Mouse (Mus musculus): Measurements from ENCODE around the gene Itga2b. TPM values are rescaled to one million over a fixed set of nuclear protein-coding genes. Genes with fewer than 3 reads are reported as not detected.

The Itga2b gene
- polyA plus RNA-seq, 1 experiment from 2014 or later, result 5.8 TPM

DNA sequence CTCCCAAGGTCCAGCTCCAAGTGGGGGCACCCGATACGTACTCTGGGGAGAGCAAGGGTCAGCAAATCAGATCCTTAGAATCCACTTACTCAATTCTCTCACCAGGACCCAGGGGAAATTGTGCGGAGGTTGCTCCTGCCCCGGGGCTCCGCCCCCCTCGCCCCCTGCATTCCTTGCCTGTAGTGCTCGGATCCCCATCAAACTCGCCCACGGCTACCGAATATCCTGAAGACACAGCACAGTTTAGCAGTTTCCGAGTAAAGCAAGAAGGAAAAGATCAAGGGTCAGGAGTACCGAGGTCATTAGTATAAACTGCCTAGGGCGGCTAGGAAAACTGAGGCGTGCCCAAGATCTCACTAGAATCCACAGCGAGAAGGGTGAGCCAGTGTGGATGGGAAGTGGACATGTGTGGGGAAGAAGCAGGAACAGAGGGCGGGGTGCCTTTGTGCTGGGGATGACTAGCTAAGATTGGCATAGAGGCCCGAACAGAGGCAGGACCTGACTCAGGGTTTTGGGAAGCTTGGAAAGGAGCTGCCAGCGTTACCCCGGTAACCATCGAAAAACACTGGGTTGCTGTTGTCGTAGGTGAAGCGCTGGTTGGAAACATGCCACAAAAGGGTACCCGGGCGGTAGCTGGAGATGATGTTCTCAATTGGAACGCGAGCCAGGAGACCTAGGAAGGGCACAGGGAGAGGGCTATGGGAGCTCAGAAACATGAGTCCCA lies 4.0 kb downstream of the Itga2b start:
- peak overlapping the region; percentile 21; the same call in 1 of the 2 replicates for H3K4me2 ChIP-seq (replicated peaks; ENCODE audit: low read depth, low read length)
- H3K27ac ChIP-seq (ENCODE audit: low read depth, low read length), result no peak overlapping the region
- no peaks in the 10 kb centered on the region for H3K27me3 ChIP-seq (ENCODE audit: control insufficient read depth, insufficient read depth, low read length)
- no peak for ATAC-seq (ENCODE audit: low FRiP score, low TSS enrichment)
- H3K36me3 ChIP-seq (ENCODE audit: control insufficient read depth, insufficient read depth, low read length), result no peaks in the 10 kb centered on the region
- WGBS, result 12% methylated on average over 26 of the region's 26 CpGs
- H3K9me3 ChIP-seq (ENCODE audit: control insufficient read depth, low read length), result no peaks in the 10 kb centered on the region
- peaks cover 15% of the 10 kb centered on the region; the same call in 1 of the 2 replicates for H3K4me1 ChIP-seq (ENCODE audit: control insufficient read depth, insufficient read depth, low read length)
- H3K9ac ChIP-seq (ENCODE audit: low read depth, low read length), result no peak overlapping the region
- no peak overlapping the region for H3K4me3 ChIP-seq (ENCODE audit: low read length)

DNA sequence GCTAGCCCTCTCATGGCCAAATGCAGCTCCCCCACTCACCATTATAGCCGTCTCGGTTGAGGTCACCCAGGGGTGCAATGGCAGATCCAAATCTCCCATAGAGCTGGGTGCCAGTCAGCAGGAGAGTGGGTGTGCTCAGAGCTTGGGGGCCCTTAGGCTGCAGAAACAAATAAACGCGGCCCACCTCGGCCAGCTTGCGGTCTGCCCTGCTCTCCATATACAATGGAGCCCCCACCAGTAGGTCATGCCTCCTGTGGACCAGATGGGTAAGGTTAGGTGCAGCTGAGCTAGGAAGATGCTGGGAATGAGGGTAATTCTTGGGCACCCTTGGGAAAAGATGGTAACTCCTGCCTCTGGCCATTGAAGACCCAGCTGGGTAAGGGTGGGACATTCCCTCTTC lies 5.0 kb downstream of the Itga2b start:
- Histone ChIP-seq H3K36me3 (ENCODE audit: control insufficient read depth, insufficient read depth, low read length) (no peaks in the 10 kb centered on the region), H3K27ac (ENCODE audit: low read depth, low read length) (no peak overlapping the region), H3K9ac (ENCODE audit: low read depth, low read length) (no peak overlapping the region), H3K9me3 (ENCODE audit: control insufficient read depth, low read length) (no peaks in the 10 kb centered on the region), H3K4me1 (ENCODE audit: control insufficient read depth, insufficient read depth, low read length) (peaks cover 15% of the 10 kb centered on the region; the same call in 1 of the 2 replicates), H3K4me2 (replicated peaks; ENCODE audit: low read depth, low read length) (no peak overlapping the region), H3K27me3 (ENCODE audit: control insufficient read depth, insufficient read depth, low read length) (no peaks in the 10 kb centered on the region), H3K4me3 (ENCODE audit: low read length) (no peak overlapping the region)
- ATAC-seq (ENCODE audit: low FRiP score, low TSS enrichment), result no peak
- WGBS, result 90% methylated on average over 6 of the region's 6 CpGs

DNA sequence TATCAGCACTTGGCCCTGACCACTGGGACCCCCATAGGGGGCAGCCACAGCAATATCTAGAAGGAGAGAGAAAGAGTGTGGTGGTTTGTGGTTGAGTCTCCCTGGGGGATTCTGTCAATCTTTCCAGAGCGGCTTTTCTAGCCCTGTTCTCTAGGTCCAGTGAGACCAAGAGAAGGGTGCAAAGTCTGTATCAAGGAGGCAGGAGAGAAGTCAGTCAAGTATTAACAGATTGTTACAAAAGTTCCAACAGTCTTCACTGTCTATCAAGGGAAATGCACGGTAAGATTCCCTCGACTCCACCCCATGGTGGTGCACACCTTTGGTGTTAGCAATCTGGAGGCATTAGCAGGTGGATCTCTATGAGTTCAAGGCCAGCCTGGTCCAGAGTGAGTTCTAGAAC lies 8.2 kb downstream of the Itga2b start:
- Histone ChIP-seq H3K27ac (ENCODE audit: low read depth, low read length) (no peak overlapping the region), H3K9ac (ENCODE audit: low read depth, low read length) (no peak overlapping the region), H3K27me3 (ENCODE audit: control insufficient read depth, insufficient read depth, low read length) (no peaks in the 10 kb centered on the region), H3K4me3 (ENCODE audit: low read length) (no peak overlapping the region), H3K4me2 (replicated peaks; ENCODE audit: low read depth, low read length) (no peak overlapping the region), H3K36me3 (ENCODE audit: control insufficient read depth, insufficient read depth, low read length) (no peaks in the 10 kb centered on the region), H3K9me3 (ENCODE audit: control insufficient read depth, low read length) (no peaks in the 10 kb centered on the region), H3K4me1 (ENCODE audit: control insufficient read depth, insufficient read depth, low read length) (0 out of 2 replicates have a peak, but pooled peaks cover 10% of the 10 kb centered on the region)
- WGBS, result 84% methylated on average over 3 of the region's 3 CpGs
- no peak for ATAC-seq (ENCODE audit: low FRiP score, low TSS enrichment)

DNA sequence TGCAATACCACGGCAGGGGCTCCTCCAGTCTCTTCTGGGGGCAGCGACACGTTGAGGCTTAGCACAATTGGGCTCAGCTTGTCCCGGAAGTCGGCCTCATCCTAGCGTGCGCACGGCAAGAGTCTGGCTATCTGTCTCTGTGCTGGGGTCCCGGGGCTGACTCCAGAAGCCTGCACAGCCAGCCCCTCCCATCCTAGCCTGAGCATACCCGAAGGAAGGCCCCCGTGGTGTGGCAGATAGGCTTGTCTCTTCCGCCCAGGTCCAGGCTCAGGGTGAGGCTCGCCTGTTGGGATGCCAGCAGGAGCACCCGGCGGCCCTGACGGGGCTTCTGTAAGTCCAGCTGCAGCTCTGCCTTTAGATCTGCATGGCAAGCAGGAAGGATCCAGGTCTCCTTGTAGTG lies 9.4 kb downstream of the Itga2b start:
- 67% methylated on average over 16 of the region's 16 CpGs for WGBS
- Histone ChIP-seq H3K4me1 (ENCODE audit: control insufficient read depth, insufficient read depth, low read length) (peaks cover 3% of the 10 kb centered on the region; the same call in 1 of the 2 replicates), H3K36me3 (ENCODE audit: control insufficient read depth, insufficient read depth, low read length) (no peaks in the 10 kb centered on the region), H3K9me3 (ENCODE audit: control insufficient read depth, low read length) (no peaks in the 10 kb centered on the region), H3K4me2 (replicated peaks; ENCODE audit: low read depth, low read length) (no peak overlapping the region), H3K27me3 (ENCODE audit: control insufficient read depth, insufficient read depth, low read length) (no peaks in the 10 kb centered on the region), H3K27ac (ENCODE audit: low read depth, low read length) (no peak overlapping the region), H3K4me3 (ENCODE audit: low read length) (no peak overlapping the region), H3K9ac (ENCODE audit: low read depth, low read length) (no peak overlapping the region)
- ATAC-seq (ENCODE audit: low FRiP score, low TSS enrichment), result no peak

DNA sequence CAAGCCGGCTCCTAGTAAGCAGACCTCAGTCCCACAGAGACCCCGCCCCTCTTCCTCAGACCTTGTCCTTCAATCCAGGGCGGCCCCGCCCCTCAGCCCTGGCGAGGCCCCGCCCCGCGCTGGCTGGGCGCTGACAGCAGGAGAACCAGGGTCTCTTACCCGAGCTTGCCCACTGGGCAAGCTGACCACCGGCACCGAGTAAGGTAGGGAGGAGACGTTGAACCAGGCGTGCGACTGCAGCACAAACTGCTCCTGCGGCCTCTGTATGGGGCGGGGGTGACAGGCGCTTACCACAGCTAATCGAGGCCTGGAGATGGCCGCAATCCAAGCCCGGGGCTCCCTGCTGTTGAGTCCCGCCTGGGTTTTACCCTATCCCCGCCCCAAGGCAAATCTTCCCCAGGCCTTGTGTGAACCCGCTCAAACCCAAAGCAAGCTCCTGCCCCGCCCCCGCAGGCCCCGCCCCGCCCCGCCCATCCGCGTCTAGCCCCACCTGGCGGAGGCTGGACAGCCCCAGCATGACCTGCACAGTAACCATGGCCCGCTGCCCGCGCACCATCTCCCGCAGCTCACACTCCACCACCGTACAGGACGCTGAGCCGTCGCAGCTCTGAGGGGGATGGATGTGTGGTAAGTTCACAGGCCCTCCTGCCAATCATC lies 14.1 kb downstream of the Itga2b start:
- H3K27me3 ChIP-seq (ENCODE audit: control insufficient read depth, insufficient read depth, low read length), result no peaks in the 10 kb centered on the region
- H3K36me3 ChIP-seq (ENCODE audit: control insufficient read depth, insufficient read depth, low read length), result no peaks in the 10 kb centered on the region
- WGBS, result under 1% methylated on average over 37 of the region's 40 CpGs
- H3K4me3 ChIP-seq (ENCODE audit: low read length), result peak overlapping the region; percentile 57
- peak overlapping the region; percentile 55 for H3K9ac ChIP-seq (ENCODE audit: low read depth, low read length)
- ATAC-seq (ENCODE audit: low FRiP score, low TSS enrichment), result peak; percentile 90
- H3K9me3 ChIP-seq (ENCODE audit: control insufficient read depth, low read length), result no peaks in the 10 kb centered on the region
- H3K4me2 ChIP-seq (replicated peaks; ENCODE audit: low read depth, low read length), result peak overlapping the region; percentile 87
- H3K4me1 ChIP-seq (ENCODE audit: control insufficient read depth, insufficient read depth, low read length), result peaks cover 14% of the 10 kb centered on the region
- peak overlapping the region; percentile 73 for H3K27ac ChIP-seq (ENCODE audit: low read depth, low read length)

DNA sequence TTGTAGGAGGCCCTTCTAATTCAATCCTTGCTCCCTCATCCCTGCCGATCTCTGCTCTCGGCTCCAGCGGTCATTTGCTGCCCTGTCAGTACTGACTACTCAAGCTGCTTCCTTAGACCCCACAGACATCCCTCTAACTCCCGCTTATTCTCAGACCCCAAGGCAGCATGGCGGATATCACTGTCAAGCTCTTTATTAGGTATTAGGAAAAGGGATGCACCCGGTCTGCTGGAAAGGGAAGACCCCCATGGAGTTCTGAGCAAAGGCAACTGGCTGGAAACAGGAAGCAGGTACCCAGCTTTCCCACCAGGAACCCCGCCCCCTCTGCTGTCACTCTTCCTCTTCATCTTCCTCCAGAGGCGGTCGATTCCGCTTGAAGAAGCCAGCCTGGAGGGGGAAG lies 16.8 kb downstream of the Itga2b start:
- Histone ChIP-seq H3K27ac (ENCODE audit: low read depth, low read length) (no peak overlapping the region), H3K4me1 (ENCODE audit: control insufficient read depth, insufficient read depth, low read length) (peaks cover 20% of the 10 kb centered on the region), H3K9ac (ENCODE audit: low read depth, low read length) (no peak overlapping the region), H3K4me3 (ENCODE audit: low read length) (no peak overlapping the region), H3K9me3 (ENCODE audit: control insufficient read depth, low read length) (no peaks in the 10 kb centered on the region), H3K27me3 (ENCODE audit: control insufficient read depth, insufficient read depth, low read length) (peaks cover 4% of the 10 kb centered on the region; the same call in 1 of the 2 replicates), H3K36me3 (ENCODE audit: control insufficient read depth, insufficient read depth, low read length) (no peaks in the 10 kb centered on the region), H3K4me2 (replicated peaks; ENCODE audit: low read depth, low read length) (no peak overlapping the region)
- ATAC-seq (ENCODE audit: low FRiP score, low TSS enrichment), result no peak
- WGBS, result 16% methylated on average over 10 of the region's 10 CpGs

DNA sequence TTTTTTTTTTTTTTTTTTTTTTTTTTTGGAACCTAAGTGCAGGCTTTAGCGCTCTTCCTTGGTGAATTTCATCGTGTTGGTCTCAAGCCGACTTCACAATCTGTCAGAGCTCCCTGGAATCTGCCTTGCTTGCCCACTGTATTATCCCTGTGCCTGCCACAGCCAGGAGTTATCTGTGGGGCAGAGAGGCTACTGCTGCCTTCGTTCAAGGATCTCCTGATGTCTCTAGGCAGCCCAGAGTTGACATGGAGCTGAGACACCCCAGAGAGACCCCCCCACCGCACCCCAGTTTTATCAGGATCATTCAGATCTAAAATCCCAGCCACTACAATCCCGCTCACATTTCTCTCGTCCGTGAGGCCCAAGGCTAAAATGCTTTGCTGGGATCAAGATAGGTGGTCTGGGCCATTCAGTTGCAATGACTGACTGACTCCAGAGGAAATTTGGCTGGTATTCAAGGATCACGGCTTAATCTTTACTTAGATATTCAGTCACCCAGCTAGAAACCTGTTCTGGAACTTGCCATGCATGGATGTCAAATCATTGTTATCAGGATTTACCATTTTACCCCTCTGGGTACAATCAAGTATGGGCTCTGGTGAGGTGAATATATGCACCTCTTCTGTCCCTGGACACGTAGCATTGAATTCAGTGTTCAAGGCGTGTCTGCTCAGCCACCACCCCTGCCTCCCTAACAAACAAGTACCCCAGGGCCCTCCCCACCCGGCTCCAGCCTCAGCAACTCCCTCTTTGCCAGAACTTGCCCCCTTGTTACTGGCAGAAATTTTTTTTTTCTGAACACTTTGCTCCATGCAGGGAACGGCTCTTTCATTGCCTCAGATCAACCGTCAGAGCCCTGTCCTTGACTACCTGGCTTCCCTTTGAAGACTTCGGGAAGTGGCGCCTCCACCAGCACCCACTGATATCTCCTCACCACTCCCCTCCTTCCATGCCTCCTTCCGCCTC lies 20.6 kb downstream of the Itga2b start:
- ATAC-seq (ENCODE audit: low FRiP score, low TSS enrichment), result no peak
- Histone ChIP-seq H3K4me2 (replicated peaks; ENCODE audit: low read depth, low read length) (no peak overlapping the region), H3K36me3 (ENCODE audit: control insufficient read depth, insufficient read depth, low read length) (no peaks in the 10 kb centered on the region), H3K9me3 (ENCODE audit: control insufficient read depth, low read length) (no peaks in the 10 kb centered on the region), H3K27ac (ENCODE audit: low read depth, low read length) (peak overlapping the region; percentile 47; the same call in 1 of the 2 replicates), H3K4me3 (ENCODE audit: low read length) (no peak overlapping the region), H3K9ac (ENCODE audit: low read depth, low read length) (no peak overlapping the region), H3K27me3 (ENCODE audit: control insufficient read depth, insufficient read depth, low read length) (peaks cover 4% of the 10 kb centered on the region; the same call in 1 of the 2 replicates), H3K4me1 (ENCODE audit: control insufficient read depth, insufficient read depth, low read length) (peaks cover 37% of the 10 kb centered on the region)
- 42% methylated on average over 17 of the region's 17 CpGs for WGBS

DNA sequence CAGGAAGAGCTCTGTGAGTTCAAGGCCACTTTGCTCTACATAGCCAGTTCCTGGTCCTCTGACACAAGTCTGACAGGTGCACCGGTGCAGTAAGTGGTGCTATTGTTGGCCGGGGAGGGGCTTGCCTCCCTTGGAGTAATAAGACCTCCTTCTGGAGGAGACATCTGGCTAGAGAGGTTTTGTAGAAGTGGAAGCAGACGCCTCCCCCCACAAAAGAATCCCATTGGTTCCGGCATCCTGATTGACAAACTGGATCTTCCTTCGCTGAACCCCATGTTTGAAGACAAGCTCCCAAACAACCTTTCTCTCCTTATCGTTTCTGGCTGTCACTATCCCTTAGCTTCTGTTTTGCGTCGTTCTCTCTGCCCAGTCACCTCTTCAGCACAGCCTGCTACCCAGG lies 21.6 kb downstream of the Itga2b start:
- Histone ChIP-seq H3K27me3 (ENCODE audit: control insufficient read depth, insufficient read depth, low read length) (peaks cover 4% of the 10 kb centered on the region; the same call in 1 of the 2 replicates), H3K27ac (ENCODE audit: low read depth, low read length) (peak overlapping the region; percentile 31; the same call in 1 of the 2 replicates), H3K4me3 (ENCODE audit: low read length) (no peak overlapping the region), H3K9me3 (ENCODE audit: control insufficient read depth, low read length) (no peaks in the 10 kb centered on the region), H3K36me3 (ENCODE audit: control insufficient read depth, insufficient read depth, low read length) (peaks cover 4% of the 10 kb centered on the region), H3K9ac (ENCODE audit: low read depth, low read length) (no peak overlapping the region), H3K4me2 (replicated peaks; ENCODE audit: low read depth, low read length) (no peak overlapping the region), H3K4me1 (ENCODE audit: control insufficient read depth, insufficient read depth, low read length) (peaks cover 39% of the 10 kb centered on the region)
- 7% methylated on average over 8 of the region's 8 CpGs for WGBS
- ATAC-seq (ENCODE audit: low FRiP score, low TSS enrichment), result no peak

Measured in kidney, embryonic 14.5 days (tissue).